ENCODE assay signal across 17 mouse cellular contexts in genomic region chr8:105011136-105011535, GRCm38 (mm10). TPM values are rescaled to one million over a fixed set of nuclear protein-coding genes. Genes with fewer than 3 reads are reported as not detected.
DNase-seq lines count a peak whose midpoint lies in the region; ATAC-seq and TF ChIP-seq lines count a peak whose summit lies in the region.
"Had no signal": no experiment of that assay in that cellular context is flagged by ENCODE, and none has a peak within 500 bp of the region (broad histone marks: within the 10 kb centered on the region; RNA-seq: fewer than 3 reads in every experiment).

No protein-coding gene starts in this region.

- no peaks in the 10 kb centered on the region for H3K9me3 ChIP-seq in liver, embryonic 14.5 days (ENCODE audit: control insufficient read depth, low read length)
- H3K9me3 ChIP-seq: embryonic facial prominence, embryonic 15.5 days; liver, embryonic 15.5 days had no signal

- intact Hi-C loops in gastrocnemius, adult 2 months (cut with DNase I): loop anchor here (5.0 kb wide), 1 partner anchor 219 kb away; no protein-coding TSS in a partner anchor
- intact Hi-C loops in left cerebral cortex, postnatal 14 days (cut with DNase I): no loop called here

- TF ChIP-seq CTCF in gastrocnemius, adult 2 months (IDR thresholded peaks at IDR 0.05): peak; percentile 47
- TF ChIP-seq CTCF in liver, embryonic 14.5 days (IDR thresholded peaks at IDR 0.05; ENCODE audit: low read depth): peak; percentile 32; the same call in 1 of the 2 replicates

- H3K4me3 ChIP-seq in gastrocnemius, adult 2 months: no peak overlapping the region
- H3K4me3 ChIP-seq in liver, embryonic 14.5 days (ENCODE audit: insufficient read depth in 1 of 2, low read depth in 2 of 2, low read length in 2 of 2): no peak overlapping the region
- H3K4me3 ChIP-seq: embryonic facial prominence, embryonic 15.5 days; hindbrain, embryonic 10.5 days; left cerebral cortex, adult 2 months; liver, embryonic 15.5 days; myocyte had no signal

- no peaks in the 10 kb centered on the region for H3K4me1 ChIP-seq in liver, embryonic 14.5 days (replicated peaks; ENCODE audit: control insufficient read depth in 2 of 2, insufficient read depth in 2 of 2, low read length in 1 of 2)
- H3K4me1 ChIP-seq: embryonic facial prominence, embryonic 15.5 days; hindbrain, embryonic 10.5 days; liver, embryonic 15.5 days had no signal

- H3K9ac ChIP-seq in liver, embryonic 14.5 days (replicated peaks): no peak overlapping the region
- H3K9ac ChIP-seq: embryonic facial prominence, embryonic 15.5 days; liver, embryonic 15.5 days had no signal

- H3K36me3 ChIP-seq in liver, embryonic 14.5 days (replicated peaks; ENCODE audit: control insufficient read depth, insufficient read depth, low read depth): no peaks in the 10 kb centered on the region
- H3K36me3 ChIP-seq: embryonic facial prominence, embryonic 15.5 days; hindbrain, embryonic 10.5 days; liver, embryonic 15.5 days had no signal

- no peak for ATAC-seq in liver, embryonic 14.5 days (ENCODE audit: insufficient read depth)
- 0 out of 2 replicates have a peak, but pooled peaks have one; percentile 30 for ATAC-seq in megakaryocyte-erythroid progenitor cell, adult 5-6 weeks (replicated peaks; ENCODE audit: low FRiP score, low TSS enrichment, poor library complexity, severe bottlenecking)
- ATAC-seq in frontal cortex, adult (ENCODE audit: low TSS enrichment): no peak

- no peak overlapping the region for H3K27ac ChIP-seq in gastrocnemius, adult 2 months
- no peak overlapping the region for H3K27ac ChIP-seq in liver, embryonic 14.5 days
- H3K27ac ChIP-seq: embryonic facial prominence, embryonic 15.5 days; hindbrain, embryonic 10.5 days; left cerebral cortex, adult 2 months; liver, embryonic 15.5 days had no signal

- no peak overlapping the region for H3K4me2 ChIP-seq in liver, embryonic 14.5 days (ENCODE audit: low read depth)
- H3K4me2 ChIP-seq: embryonic facial prominence, embryonic 15.5 days; liver, embryonic 15.5 days had no signal

- WGBS in liver, embryonic 14.5 days (ENCODE audit: insufficient replicate concordance): 60% methylated on average over 12 of the region's 12 CpGs

- no peak for TF ChIP-seq EP300 in liver, embryonic 14.5 days (IDR thresholded peaks at IDR 0.05; ENCODE audit: low read depth)

- peak; percentile 30 for DNase-seq in gastrocnemius, adult 2 months
- no peak for DNase-seq in gastrocnemius, postnatal 10 days
- DNase-seq in liver, embryonic 14.5 days (ENCODE audit: low read depth in 3 of 3, low spot score in 3 of 3): no peak
- no peak for DNase-seq in liver
- peak; percentile 23 for DNase-seq in ZHBTc4 (ENCODE audit: low read depth, low spot score)
- no peak for DNase-seq in left cerebral cortex, postnatal 14 days (ENCODE audit: low spot score in 2 of 2)
- DNase-seq: thymus, adult 18-20 months had no signal

- no peaks in the 10 kb centered on the region for H3K27me3 ChIP-seq in liver, embryonic 14.5 days (ENCODE audit: control insufficient read depth, insufficient read depth, low read length)
- H3K27me3 ChIP-seq: embryonic facial prominence, embryonic 15.5 days; liver, embryonic 15.5 days had no signal

RNA-seq across cellular contexts. Expression of gene Ces2h, which starts 10.5 kb away (rescaled TPM):
- total RNA-seq in gastrocnemius, adult 2 months (2021): not detected
- total RNA-seq in gastrocnemius, postnatal 10 days (2021): not detected
- polyA plus RNA-seq in liver, embryonic 14.5 days (2012; rRNA removed): not detected in 2 replicates
- not detected in 2 replicates for polyA plus RNA-seq in liver, embryonic 14.5 days (2014; fragmentation: Nextera tagmentation; extraction: Ambion mirVana)
- not detected in 2 replicates for total RNA-seq in megakaryocyte-erythroid progenitor cell, adult 5-6 weeks (2014; fragmentation: Nextera tagmentation)
- total RNA-seq in megakaryocyte-erythroid progenitor cell, adult 5-6 weeks (2017): not detected in 2 replicates
- total RNA-seq in left cerebral cortex, postnatal 14 days (2021): not detected
- total RNA-seq: common myeloid progenitor, adult 5-6 weeks; heart, adult 8-10 months; left cerebral cortex, adult 2 months had no signal
- polyA plus RNA-seq: embryonic facial prominence, embryonic 15.5 days; frontal cortex, adult 2 months; hindbrain, embryonic 10.5 days; liver, embryonic 15.5 days; myocyte had no signal

RNA-seq across cellular contexts. Expression of gene Ces3a, which starts 37.3 kb away (rescaled TPM):
- total RNA-seq in gastrocnemius, adult 2 months (2021): not detected
- not detected for total RNA-seq in gastrocnemius, postnatal 10 days (2021)
- polyA plus RNA-seq in liver, embryonic 14.5 days (2012; rRNA removed): 0.18 and 0.22 TPM in 2 replicates
- 0.14 and 0.23 TPM in 2 replicates for polyA plus RNA-seq in liver, embryonic 14.5 days (2014; fragmentation: Nextera tagmentation; extraction: Ambion mirVana)
- total RNA-seq in megakaryocyte-erythroid progenitor cell, adult 5-6 weeks (2014; fragmentation: Nextera tagmentation): not detected in 2 replicates
- total RNA-seq in megakaryocyte-erythroid progenitor cell, adult 5-6 weeks (2017): not detected in 2 replicates
- total RNA-seq in left cerebral cortex, postnatal 14 days (2021): not detected
- total RNA-seq: common myeloid progenitor, adult 5-6 weeks; left cerebral cortex, adult 2 months had no signal
- polyA plus RNA-seq: embryonic facial prominence, embryonic 15.5 days; frontal cortex, adult 2 months; hindbrain, embryonic 10.5 days; myocyte had no signal

RNA-seq across cellular contexts. Expression of gene Ces2g, which starts 49.6 kb away (rescaled TPM):
- total RNA-seq in gastrocnemius, adult 2 months (2021): under 1 TPM; 0.31 to 0.53 TPM
- 1 to 10 TPM in 1 of 2 experiments, under 1 TPM in 1; 0.66 to 1.5 TPM for total RNA-seq in gastrocnemius, postnatal 10 days (2021)
- polyA plus RNA-seq in liver, embryonic 14.5 days (2012; rRNA removed): 21.3 and 21.5 TPM in 2 replicates
- 19.7 and 21.1 TPM in 2 replicates for polyA plus RNA-seq in liver, embryonic 14.5 days (2014; fragmentation: Nextera tagmentation; extraction: Ambion mirVana)
- total RNA-seq in megakaryocyte-erythroid progenitor cell, adult 5-6 weeks (2014; fragmentation: Nextera tagmentation): 332 and 389 TPM in 2 replicates
- total RNA-seq in megakaryocyte-erythroid progenitor cell, adult 5-6 weeks (2017): 89.7 and 130 TPM in 2 replicates
- under 1 TPM; 0.24 to 0.25 TPM for total RNA-seq in left cerebral cortex, postnatal 14 days (2021)
- polyA plus RNA-seq: hindbrain, embryonic 10.5 days had no signal

Comparison
In these comparisons a context has a peak if more than half of its experiments do, and no peak if none do; other contexts are left out.
1. DNase-seq: peak in gastrocnemius, adult 2 months (single experiment) and ZHBTc4 (single experiment); none in gastrocnemius, postnatal 10 days (single experiment), liver, embryonic 14.5 days (0 of 3), liver (single experiment) and left cerebral cortex, postnatal 14 days (0 of 2).
2. RNA of gene Ces2g, which starts 49.6 kb away (total RNA-seq): 89.7 to 389 TPM in megakaryocyte-erythroid progenitor cell, adult 5-6 weeks; 0.66 to 1.5 TPM in gastrocnemius, postnatal 10 days, 0.31 to 0.53 TPM in gastrocnemius, adult 2 months and 0.24 to 0.25 TPM in left cerebral cortex, postnatal 14 days; every median in the first group is over 10 times any median in the second.